Mouse (Mus musculus) neural tube, embryonic 15.5 days (tissue): Measurements from ENCODE around the gene Mdm2. TPM values are rescaled to one million over a fixed set of nuclear protein-coding genes. Genes with fewer than 3 reads are reported as not detected.

Source experiments
- ATAC-seq: fragments of 200-750 bp; cut with Nextera tagmentation; 2 replicates; pipeline ENCODE4 v1.8.0; 2017; ENCODE audit warnings: mild to moderate bottlenecking, moderate TSS enrichment, moderate library complexity; ENCODE audit not compliant: low FRiP score
- H3K27ac ChIP-seq: fragments of 300-500 bp; sonication (generic); replicated peaks from 2 replicates; pipeline ENCODE4 v1.5.1; 2015; ENCODE audit warnings: mild to moderate bottlenecking, inconsistent platforms
- H3K27me3 ChIP-seq: fragments of 300-500 bp; sonication (generic); replicated peaks from 2 replicates; pipeline ENCODE4 v1.6.1; 2015; ENCODE audit warnings: inconsistent platforms
- H3K36me3 ChIP-seq: fragments of 300-500 bp; sonication (generic); 2 replicates; pipeline ENCODE4 v1.6.1; 2015; ENCODE audit warnings: inconsistent platforms
- H3K4me1 ChIP-seq: fragments of 300-500 bp; sonication (generic); 2 replicates; pipeline ENCODE4 v1.6.1; 2015; ENCODE audit warnings: inconsistent platforms
- H3K4me2 ChIP-seq: fragments of 300-500 bp; sonication (generic); 2 replicates; pipeline ENCODE4 v1.6.1; 2015; ENCODE audit warnings: inconsistent platforms, mild to moderate bottlenecking, moderate library complexity
- H3K4me3 ChIP-seq: fragments of 300-500 bp; sonication (generic); replicated peaks from 2 replicates; pipeline ENCODE4 v1.5.1; 2015; ENCODE audit warnings: mild to moderate bottlenecking, inconsistent platforms
- H3K9ac ChIP-seq: fragments of 300-500 bp; sonication (generic); replicated peaks from 2 replicates; pipeline ENCODE4 v1.6.1; 2015; ENCODE audit warnings: mild to moderate bottlenecking, inconsistent platforms
- H3K9me3 ChIP-seq: fragments of 300-500 bp; sonication (generic); replicated peaks from 2 replicates; pipeline ENCODE4 v1.6.1; 2016; ENCODE audit warnings: inconsistent platforms
- WGBS: fragments of 180-500 bp; shearing (Covaris S2); methylation state at CpG from one replicate; pipeline ENCODE4 v1.1.7; 2015; ENCODE audit warnings: mixed read lengths; 5-methylcytosine and 5-hydroxymethylcytosine counted together
- polyA plus RNA-seq: library from polyadenylated mRNA; unstranded; fragments of >200 nt; fragmentation: Nextera tagmentation; extraction: Ambion mirVana; gene quantifications from 2 replicates; pipeline ENCODE4 v1.2.1, GENCODE M21; 2015

Gene Mdm2
- polyA plus RNA-seq, 1 experiment from 2014 or later, result 46.0 TPM

GRCm38 (mm10) chr10:117729139-117729814, 18.7 kb upstream of the Mdm2 start:
- Histone ChIP-seq H3K4me1 (no peaks in the 10 kb centered on the region), H3K36me3 (0 out of 2 replicates have a peak, but pooled peaks cover 9% of the 10 kb centered on the region), H3K4me3 (no peak overlapping the region), H3K9ac (no peak overlapping the region), H3K9me3 (no peaks in the 10 kb centered on the region), H3K27ac (no peak overlapping the region), H3K27me3 (no peaks in the 10 kb centered on the region), H3K4me2 (no peak overlapping the region)
- 86% methylated on average over 11 of the region's 11 CpGs for WGBS
- no peak for ATAC-seq

DNA sequence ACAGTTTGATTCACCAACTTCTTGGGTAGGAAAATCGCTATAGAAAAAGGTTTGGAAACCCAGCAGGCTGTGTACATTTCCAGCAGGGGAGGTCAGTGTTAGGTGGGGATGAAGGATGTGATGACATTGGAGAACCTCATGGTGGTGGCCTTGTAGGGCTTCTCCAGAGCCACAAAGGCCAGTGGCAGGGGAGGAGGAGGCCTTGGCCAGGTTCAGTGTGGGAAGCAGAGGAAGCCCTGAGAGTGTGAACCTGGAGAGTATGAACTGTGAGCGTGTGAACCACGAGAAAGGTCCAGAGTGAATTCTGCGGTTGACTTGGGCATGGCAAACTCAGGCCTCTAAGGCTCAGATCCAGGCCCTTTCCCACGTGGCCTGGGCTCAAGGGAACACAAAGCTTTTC, 18.0 kb upstream of the Mdm2 start:
- no peak for ATAC-seq
- no peak overlapping the region for H3K9ac ChIP-seq
- no peak overlapping the region for H3K4me2 ChIP-seq
- H3K4me1 ChIP-seq, result no peaks in the 10 kb centered on the region
- 0 out of 2 replicates have a peak, but pooled peaks cover 9% of the 10 kb centered on the region for H3K36me3 ChIP-seq
- H3K27me3 ChIP-seq, result no peaks in the 10 kb centered on the region
- no peak overlapping the region for H3K27ac ChIP-seq
- 87% methylated on average over 5 of the region's 5 CpGs for WGBS
- no peaks in the 10 kb centered on the region for H3K9me3 ChIP-seq
- H3K4me3 ChIP-seq, result no peak overlapping the region

DNA sequence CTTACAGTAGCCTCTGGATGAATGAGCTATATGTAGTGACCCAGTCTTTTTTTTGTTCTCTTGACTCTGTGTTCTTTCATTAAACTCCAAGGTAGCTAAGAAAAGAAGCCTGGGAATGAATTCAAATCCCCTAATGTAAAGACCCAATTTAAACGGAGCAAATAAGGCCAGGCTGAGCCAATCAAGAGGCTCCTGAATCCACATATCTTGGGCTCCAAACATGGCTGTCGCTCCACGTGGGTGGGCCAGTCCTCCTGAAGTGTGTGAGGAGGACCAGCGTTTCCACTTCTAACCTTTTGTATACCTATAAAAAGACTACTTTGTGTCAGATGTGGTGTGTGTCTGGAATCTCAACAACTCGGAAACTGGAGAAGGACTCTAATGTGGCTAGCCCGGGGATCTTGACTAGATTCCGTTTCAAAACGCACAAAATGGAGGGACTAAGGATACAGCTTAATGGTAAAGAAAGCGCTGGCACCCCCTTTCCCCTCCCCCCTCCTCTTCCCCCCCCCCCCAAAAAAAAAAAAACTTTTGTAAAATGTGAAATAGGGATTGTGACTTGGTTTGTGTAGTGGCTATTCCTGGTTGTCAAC, 17.1 kb upstream of the Mdm2 start:
- 84% methylated on average over 9 of the region's 9 CpGs for WGBS
- Histone ChIP-seq H3K4me3 (no peak overlapping the region), H3K27ac (no peak overlapping the region), H3K4me1 (no peaks in the 10 kb centered on the region), H3K36me3 (0 out of 2 replicates have a peak, but pooled peaks cover 2% of the 10 kb centered on the region), H3K27me3 (no peaks in the 10 kb centered on the region), H3K9ac (no peak overlapping the region), H3K4me2 (no peak overlapping the region), H3K9me3 (no peaks in the 10 kb centered on the region)
- no peak for ATAC-seq

DNA sequence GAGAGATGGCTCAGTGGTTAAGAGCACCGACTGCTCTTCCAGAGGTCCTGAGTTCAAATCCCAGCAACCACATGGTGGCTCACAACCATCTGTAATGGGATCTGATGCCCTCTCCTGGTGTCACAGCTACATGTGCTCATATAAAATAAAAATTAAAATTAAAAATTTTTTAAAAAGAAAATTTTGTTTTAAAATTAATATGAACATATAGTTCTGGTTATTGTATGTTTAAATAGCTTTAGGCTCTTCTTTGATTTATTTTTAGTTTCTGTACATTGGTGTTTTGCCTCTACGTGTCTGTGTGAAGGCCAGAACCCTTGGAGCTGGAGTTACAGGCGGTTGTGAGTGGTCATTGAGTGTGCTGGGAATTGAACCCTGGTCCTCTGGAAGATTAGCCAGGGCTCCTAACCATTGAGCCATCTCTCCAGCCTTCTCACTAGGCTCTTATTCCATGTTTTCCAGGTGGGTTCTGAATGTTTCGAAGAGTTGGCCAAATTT, 16.4 kb upstream of the Mdm2 start:
- Histone ChIP-seq H3K27ac (no peak overlapping the region), H3K4me3 (no peak overlapping the region), H3K4me1 (no peaks in the 10 kb centered on the region), H3K9me3 (no peaks in the 10 kb centered on the region), H3K4me2 (no peak overlapping the region), H3K27me3 (no peaks in the 10 kb centered on the region), H3K9ac (no peak overlapping the region), H3K36me3 (no peaks in the 10 kb centered on the region)
- 97% methylated on average over 4 of the region's 4 CpGs for whole genome bisulfite sequencing
- ATAC-seq, result no peak

GRCm38 (mm10) chr10:117726350-117726749, 15.8 kb upstream of the Mdm2 start:
- 93% methylated on average over 4 of the region's 4 CpGs for WGBS
- H3K4me2 ChIP-seq, result no peak overlapping the region
- H3K4me3 ChIP-seq, result no peak overlapping the region
- H3K27me3 ChIP-seq, result no peaks in the 10 kb centered on the region
- no peak overlapping the region for H3K27ac ChIP-seq
- no peaks in the 10 kb centered on the region for H3K9me3 ChIP-seq
- no peaks in the 10 kb centered on the region for H3K36me3 ChIP-seq
- ATAC-seq, result no peak
- no peak overlapping the region for H3K9ac ChIP-seq
- H3K4me1 ChIP-seq, result no peaks in the 10 kb centered on the region

- Histone ChIP-seq H3K9ac (no peak overlapping the region), H3K27me3 (no peaks in the 10 kb centered on the region), H3K36me3 (no peaks in the 10 kb centered on the region), H3K9me3 (no peaks in the 10 kb centered on the region), H3K4me3 (no peak overlapping the region), H3K4me2 (no peak overlapping the region), H3K27ac (no peak overlapping the region), H3K4me1 (no peaks in the 10 kb centered on the region)
- WGBS, result 80% methylated on average over 7 of the region's 7 CpGs
- ATAC-seq, result no peak
These were observed 15.1 kb upstream of the Mdm2 start for GRCm38 (mm10) chr10:117725671-117726070.

- Histone ChIP-seq H3K36me3 (no peaks in the 10 kb centered on the region), H3K27ac (no peak overlapping the region), H3K27me3 (no peaks in the 10 kb centered on the region), H3K4me2 (no peak overlapping the region), H3K4me1 (no peaks in the 10 kb centered on the region), H3K4me3 (no peak overlapping the region), H3K9me3 (no peaks in the 10 kb centered on the region), H3K9ac (no peak overlapping the region)
- no peak for ATAC-seq
- 98% methylated on average over 3 of the region's 3 CpGs for WGBS
These were observed 14.3 kb upstream of the Mdm2 start for GRCm38 (mm10) chr10:117724804-117725361.

GRCm38 (mm10) chr10:117724136-117724718, 13.7 kb upstream of the Mdm2 start:
- Histone ChIP-seq H3K36me3 (no peaks in the 10 kb centered on the region), H3K27me3 (no peaks in the 10 kb centered on the region), H3K4me2 (no peak overlapping the region), H3K27ac (no peak overlapping the region), H3K9ac (no peak overlapping the region), H3K4me3 (no peak overlapping the region), H3K9me3 (no peaks in the 10 kb centered on the region), H3K4me1 (no peaks in the 10 kb centered on the region)
- 85% methylated on average over 5 of the region's 5 CpGs for WGBS
- ATAC-seq, result no peak

- Histone ChIP-seq H3K4me1 (peaks cover 9% of the 10 kb centered on the region; the same call in 1 of the 2 replicates), H3K36me3 (no peaks in the 10 kb centered on the region), H3K27ac (0 out of 2 replicates have a peak overlapping the region, but pooled peaks have one; percentile 28), H3K4me2 (0 out of 2 replicates have a peak overlapping the region, but pooled peaks have one; percentile 20), H3K27me3 (no peaks in the 10 kb centered on the region), H3K4me3 (no peak overlapping the region), H3K9me3 (no peaks in the 10 kb centered on the region), H3K9ac (no peak overlapping the region)
- 64% methylated on average over 19 of the region's 19 CpGs for WGBS
- no peak for ATAC-seq
These were observed 7.9 kb upstream of the Mdm2 start for GRCm38 (mm10) chr10:117718161-117719119.

- H3K27ac ChIP-seq, result no peak overlapping the region
- no peaks in the 10 kb centered on the region for H3K9me3 ChIP-seq
- ATAC-seq, result no peak
- WGBS, result 15% methylated on average over 4 of the region's 4 CpGs
- H3K4me3 ChIP-seq, result no peak overlapping the region
- no peaks in the 10 kb centered on the region for H3K27me3 ChIP-seq
- H3K9ac ChIP-seq, result no peak overlapping the region
- no peaks in the 10 kb centered on the region for H3K36me3 ChIP-seq
- H3K4me2 ChIP-seq, result no peak overlapping the region
- peaks cover 9% of the 10 kb centered on the region; the same call in 1 of the 2 replicates for H3K4me1 ChIP-seq
These were observed 7.0 kb upstream of the Mdm2 start for GRCm38 (mm10) chr10:117717583-117717982.

- WGBS, result 85% methylated on average over 3 of the region's 3 CpGs
- H3K4me2 ChIP-seq, result no peak overlapping the region
- H3K27ac ChIP-seq, result no peak overlapping the region
- no peaks in the 10 kb centered on the region for H3K27me3 ChIP-seq
- no peak overlapping the region for H3K4me3 ChIP-seq
- peaks cover 9% of the 10 kb centered on the region; the same call in 1 of the 2 replicates for H3K4me1 ChIP-seq
- H3K36me3 ChIP-seq, result no peaks in the 10 kb centered on the region
- no peak overlapping the region for H3K9ac ChIP-seq
- no peaks in the 10 kb centered on the region for H3K9me3 ChIP-seq
- ATAC-seq, result no peak
These were observed 6.1 kb upstream of the Mdm2 start for GRCm38 (mm10) chr10:117716686-117717085.
